Mouse (Mus musculus): ENCODE measurements around the gene Fbxo5. TPM values are rescaled to one million over a fixed set of nuclear protein-coding genes. Genes with fewer than 3 reads are reported as not detected.

Fbxo5 gene
- total RNA-seq (2021): 1 to 10 TPM; 3.2 to 4.1 TPM
- long read RNA-seq, experiment 1, partial matches to known transcripts: 0 of 4 reads
- long read RNA-seq, experiment 1, other reads (novel, unspliced or antisense): 0 of 4 reads
- long read RNA-seq, experiment 2, partial matches to known transcripts: 0 of 3 reads
- long read RNA-seq, experiment 2, other reads (novel, unspliced or antisense): 0 of 3 reads

DNA sequence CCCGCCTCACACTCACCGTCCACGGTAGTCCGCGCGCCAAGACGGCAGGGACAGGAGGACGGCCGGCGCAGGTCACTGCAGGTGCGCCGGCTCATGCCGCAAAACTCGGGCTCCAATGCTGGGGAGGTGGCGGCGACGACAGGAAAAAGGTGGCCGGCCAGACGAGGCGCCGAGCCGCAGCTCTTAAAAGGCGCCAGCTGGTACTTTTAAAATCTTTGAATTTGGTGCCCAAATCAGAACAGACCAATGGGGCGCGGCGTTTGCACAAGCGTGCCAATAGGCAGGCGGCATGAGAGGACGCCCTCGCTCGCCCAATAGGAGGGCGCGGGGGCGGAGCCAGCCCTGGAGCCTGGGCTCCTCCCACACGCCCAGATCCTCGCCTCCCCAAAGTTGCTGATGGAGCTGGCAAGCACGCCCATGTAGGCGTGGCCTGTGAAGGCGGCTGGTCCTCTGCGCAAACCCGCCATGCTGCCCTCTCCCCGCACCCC, at the start of gene Fbxo5:
Fbxo5 (minus strand) TSS at position 358 of the 488 bp plus-strand sequence.
- peak; percentile 98 to 99 for DNase-seq

DNA sequence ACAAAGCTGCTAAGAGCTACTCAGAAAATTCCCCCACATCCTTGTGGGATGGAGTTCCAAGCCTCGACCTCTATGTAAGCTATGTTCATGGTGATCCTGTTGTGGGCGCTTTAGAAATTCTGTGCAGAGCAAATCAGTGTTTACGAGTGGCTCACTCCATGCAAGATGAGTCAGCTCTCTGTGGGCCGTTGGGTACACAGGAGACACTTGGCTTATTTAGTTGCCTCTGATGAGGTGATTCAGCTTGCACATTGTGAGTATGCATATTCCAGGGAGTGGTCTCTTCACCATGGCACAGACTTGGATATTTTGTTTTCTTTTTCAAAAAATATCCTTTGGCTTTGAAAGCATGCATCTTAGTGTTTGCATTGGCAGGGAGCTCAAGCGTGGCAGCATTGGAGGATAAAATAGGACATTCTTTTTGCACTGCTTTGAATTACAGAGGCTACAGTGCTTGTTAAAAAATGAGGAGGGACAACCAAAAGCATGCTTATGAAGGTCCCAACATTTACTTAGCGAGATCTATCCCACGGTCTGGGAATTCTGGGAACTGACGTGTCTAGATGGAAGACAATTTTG, 48.0 kb upstream of the Fbxo5 start:
- no peak for DNase-seq

DNA sequence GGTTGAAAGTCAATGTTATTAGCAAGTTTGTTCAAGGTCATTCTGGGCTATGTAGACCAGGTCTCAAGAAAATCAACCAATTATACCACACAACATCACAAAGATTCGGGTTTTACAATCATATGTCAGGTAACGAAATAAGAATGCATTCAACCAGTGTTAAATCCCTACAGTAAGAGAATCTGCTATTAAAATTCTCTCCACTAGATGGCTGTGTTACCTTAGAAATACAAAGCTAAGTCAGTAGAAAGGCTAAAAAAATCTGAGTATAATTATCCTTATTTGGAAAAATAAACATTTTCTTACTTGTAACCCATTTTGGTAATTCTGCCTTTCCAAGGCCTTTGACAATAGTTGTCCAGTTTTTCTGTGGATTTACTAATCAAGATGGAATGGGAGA, 41.5 kb upstream of the Fbxo5 start:
- no peak for DNase-seq

DNA sequence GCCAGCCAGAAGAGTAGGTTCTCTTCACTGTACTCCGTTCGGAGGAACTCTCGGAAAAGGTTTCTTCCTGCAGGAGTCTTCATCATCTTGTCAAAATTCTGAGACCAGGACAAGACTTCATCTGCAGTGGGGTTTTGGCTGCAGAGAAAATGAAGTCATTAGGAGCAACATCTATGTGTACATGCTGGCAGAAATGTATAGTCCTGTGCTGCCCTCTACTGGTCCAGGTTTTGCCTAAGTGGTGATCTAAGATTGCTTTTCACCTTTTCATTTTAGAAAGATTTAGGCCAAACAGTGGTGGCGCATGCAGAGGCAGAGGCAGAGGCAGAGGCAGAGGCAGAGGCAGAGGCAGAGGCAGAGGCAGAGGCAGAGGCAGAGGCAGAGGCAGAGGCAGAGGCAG, 36.0 kb upstream of the Fbxo5 start:
- peak; percentile 31 to 71 for DNase-seq

DNA sequence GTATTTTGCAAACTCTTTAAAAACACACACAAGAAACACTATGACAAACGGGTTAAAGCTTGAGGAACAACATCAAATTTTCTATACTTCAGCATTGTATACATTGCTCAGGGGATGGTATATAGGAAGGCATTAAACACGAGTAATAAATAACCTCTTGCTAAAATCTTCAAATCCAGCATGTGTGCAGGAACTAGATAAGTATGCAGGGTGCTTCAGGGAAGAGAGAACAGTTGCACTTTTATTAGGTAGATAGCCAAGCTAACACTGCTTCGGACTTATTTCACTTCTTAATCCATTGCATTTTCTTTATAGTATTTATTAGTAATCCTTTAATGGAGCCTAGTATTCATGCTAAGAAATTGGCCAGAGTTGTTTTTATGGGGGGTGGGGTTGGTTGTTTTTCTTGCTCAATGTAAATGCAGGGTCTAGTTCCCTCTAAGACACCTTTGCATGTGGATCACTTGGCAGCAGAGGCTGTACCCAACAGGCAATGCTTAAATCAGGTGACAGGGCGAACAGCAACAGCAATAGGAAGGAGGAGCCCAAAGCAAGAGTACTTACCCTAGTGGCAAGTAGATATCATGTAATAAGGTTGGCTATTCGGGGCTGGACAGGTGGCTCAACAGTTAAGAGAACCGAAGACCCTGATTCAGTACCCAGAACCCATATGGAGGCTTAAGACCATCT, 21.1 kb upstream of the Fbxo5 start:
- no peak for DNase-seq

DNA sequence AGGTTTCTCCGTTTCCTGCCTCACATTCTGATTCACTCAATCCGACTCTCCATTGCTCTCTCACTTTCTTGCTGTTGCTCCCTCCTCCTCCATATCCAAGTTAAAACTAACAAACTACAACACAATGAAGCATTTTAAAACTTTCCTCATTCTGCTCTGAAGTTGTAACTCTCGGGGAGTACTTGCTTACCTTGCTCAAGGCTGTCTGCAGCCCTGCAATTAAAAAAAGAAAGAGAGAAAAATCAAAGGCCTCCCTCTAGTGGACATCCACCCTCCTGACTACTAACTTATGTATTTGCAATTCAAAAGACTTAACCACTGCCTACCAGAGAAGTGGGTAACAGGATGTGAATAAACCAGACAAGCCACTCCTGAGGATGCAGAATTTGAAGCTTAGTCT, 19.4 kb upstream of the Fbxo5 start:
- peak; percentile 3 to 55 for DNase-seq

DNA sequence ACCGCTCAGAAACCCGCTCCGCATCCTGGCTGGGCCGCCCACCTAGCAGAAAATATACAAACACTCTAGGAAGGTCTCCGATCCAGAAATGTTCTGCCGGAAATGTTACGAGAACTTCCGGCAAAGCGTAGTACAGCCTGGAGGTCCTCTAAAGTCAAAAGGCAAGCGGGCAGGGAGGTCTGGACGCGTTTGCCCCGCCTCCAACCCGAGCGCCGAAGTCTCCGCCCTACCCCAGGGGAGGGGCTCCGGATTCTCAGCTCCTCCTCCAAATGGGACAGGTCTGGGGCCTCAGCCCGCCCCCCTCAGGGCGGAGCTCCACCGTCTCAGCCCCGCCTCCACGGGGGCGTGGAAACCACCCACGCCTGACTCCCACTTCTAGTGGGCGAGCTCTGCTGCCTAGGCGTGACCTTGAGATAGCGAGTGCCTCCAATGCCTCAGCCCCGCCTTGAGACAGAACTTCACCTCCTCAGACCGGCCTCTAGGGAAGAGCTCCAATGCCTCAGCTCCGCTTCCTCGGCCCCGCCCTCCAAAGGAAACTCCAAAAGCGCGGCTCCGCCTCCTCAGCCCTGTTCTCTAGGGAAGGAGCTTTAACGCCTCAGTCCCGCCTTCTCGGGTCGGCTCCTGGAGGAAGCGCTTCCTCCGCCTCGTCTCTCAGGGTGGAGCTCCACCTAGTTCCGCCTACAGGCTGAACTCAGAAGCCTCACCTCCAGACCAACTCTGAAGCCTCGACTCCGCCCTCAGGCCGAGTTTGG, 18.5 kb upstream of the Fbxo5 start, which contains the start of gene Mtrf1l:
Mtrf1l (minus strand) TSS at position 171 of the 752 bp plus-strand sequence.
- DNase-seq: peak; percentile 97 to 99

DNA sequence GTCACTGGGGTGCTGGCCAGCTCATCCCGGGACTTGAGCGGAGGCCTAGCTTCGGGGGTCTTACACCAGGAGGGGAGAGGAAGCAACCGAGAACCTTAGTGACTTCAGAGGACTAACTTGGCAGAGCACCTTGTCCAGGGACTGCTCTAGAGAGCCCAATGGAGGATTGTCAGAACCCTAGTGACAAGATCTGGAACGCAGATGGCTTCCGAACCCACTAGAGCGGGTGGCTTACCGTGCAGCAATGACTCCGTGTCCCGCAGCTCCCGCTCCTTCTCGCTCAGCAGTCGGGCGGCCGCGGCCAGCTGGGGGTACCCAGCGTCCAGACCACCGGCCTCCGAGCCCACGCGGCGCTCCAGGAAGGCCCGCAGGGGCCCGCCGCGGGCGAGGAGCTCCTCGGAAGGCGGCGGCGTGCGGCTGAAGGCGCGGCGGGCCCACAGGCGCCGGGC, 17.9 kb upstream of the Fbxo5 start:
- no peak for DNase-seq

DNA sequence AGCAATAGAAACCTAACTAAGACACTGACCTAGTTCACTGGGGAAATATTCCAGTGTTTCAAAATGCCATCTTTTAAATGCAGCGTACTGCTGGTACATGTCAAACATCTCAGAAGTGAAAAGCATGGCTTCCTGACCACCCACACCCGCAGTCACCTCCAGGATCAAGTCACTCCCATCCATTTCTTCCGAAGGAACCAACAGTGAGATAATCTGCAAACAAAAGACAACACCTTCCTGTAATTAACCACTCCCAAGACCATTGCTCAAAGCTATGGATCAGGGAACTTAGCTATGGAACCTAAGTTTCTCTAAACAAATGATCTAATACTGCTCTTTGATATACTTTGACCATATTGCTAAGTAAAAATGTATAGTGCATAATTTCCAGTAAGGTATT, 13.4 kb upstream of the Fbxo5 start:
- DNase-seq: no peak

DNA sequence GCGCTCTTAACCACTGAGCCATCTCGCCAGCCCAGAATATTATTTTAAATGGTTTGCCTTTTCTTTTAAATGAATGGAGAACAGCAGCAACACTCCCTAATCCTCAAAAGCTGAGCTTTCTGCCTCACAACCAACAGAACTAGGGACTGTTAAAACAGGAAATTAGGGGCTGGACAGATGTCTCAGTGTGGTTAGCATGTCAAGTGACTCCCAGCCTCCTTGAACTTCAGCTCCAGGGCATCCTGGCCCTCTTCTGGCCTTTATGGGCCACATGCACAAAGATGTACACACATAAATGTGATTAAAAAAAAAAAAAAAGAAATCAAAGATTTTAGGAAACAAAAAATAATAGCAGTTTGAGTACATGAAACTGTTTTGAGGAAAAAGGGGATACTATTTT, 10.6 kb upstream of the Fbxo5 start:
- no peak for DNase-seq

DNA sequence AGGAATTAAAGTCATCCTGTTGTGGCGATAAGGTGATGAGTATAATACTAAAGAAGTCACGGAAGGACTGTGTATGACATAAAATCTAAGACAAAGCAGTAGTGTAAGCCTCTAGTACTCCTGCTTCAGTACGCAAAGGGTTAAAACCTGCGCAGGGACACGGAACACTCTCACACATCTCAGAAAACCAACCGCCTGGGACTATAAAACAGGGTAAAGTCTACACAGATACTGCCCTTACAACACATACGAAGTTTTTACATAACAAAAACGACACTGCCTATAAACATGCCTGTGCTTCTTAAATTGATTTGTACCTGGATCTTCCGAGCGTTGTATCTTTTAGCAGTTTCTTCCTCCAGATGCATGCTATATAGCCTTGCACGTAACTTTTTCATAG, 8.3 kb upstream of the Fbxo5 start:
- no peak for DNase-seq

DNA sequence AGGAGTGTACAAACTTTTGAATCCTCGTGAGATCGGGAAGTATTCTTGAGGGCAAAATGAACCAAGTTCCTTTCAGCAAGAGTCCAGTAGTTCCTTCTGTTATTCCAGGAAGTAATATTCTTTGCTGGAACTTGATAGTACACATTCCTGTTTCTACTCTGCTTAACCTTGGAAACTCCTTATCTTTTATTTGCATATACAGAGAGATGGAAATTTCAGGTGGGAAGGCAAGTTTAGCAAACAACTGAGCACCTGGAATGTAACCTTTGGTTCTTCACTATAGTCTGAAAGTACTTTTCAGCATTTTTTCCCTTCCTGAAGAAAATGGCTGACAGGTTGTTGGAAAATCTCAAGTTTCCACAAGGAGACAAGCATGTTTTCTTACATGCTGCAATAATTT, 2.3 kb upstream of the Fbxo5 start:
- DNase-seq: no peak

DNA sequence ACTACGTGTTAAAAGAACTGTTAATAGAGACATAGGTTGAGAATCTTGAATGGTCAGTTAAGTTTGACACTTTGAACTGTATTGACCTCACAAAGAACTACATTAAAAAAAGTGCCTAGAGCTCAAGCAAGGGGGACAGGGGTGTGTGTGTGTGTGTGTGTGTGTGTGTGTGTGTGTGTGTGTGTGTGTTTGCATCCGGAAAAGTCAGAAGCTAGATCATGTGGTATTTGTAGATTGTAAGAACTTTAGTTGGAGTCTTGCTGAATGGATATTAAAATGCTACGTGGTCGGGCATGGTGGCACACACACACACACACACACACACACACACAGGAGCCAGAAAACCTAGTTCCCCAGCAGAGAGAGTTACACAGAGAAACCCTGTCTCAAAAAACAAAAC, 1.6 kb upstream of the Fbxo5 start:
- no peak for DNase-seq

DNA sequence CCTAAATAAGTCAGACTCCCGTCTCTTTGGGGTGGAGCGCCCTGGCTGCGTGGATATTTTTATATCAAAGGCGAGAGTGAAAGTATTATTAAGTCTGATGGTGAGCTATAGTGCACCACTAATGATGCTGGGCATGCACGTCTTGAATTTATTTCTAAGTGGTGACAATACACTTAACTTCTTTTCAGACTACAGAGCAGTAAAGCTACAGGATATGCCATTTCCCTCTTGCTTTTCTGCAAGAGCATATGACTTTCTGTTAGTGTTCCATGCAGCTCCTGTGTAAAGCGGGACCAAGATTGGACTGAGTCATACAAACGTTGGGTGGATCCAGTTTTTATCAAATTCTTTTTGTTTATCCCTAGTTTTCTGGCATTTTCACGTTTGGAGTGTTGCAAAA, 1.0 kb upstream of the Fbxo5 start:
- DNase-seq: peak in 1 of 2 experiments; percentile 18

DNA sequence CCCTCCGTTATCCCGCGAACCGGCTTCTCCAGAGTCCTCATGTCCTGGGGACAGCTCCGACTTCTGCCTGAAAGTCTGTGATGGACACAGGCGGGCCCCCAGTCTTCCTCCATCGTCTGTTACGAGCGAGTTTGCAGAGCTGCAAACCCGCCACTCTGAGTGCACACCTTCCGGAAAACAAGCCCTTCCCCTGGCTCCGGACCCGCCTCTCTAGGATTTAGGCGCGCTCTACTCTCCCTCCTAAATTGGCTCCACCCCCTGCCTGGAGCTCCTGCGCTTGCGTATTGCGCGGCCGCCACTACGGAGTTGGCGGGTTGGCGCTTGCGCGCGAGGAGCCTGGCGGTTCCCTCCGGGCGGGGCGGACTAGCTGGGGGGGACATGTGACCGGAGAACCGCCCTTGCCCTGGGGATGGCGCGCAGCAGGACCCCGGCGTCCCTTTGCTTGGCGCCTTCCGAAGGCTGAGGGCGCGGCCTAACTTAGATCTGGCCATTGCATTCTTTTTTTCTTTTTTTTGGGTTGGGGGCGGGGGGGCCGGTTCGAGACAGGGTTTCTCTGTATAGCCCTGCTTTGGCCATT, 419 bp upstream of the Fbxo5 start:
- peak; percentile 97 to 98 for DNase-seq

DNA sequence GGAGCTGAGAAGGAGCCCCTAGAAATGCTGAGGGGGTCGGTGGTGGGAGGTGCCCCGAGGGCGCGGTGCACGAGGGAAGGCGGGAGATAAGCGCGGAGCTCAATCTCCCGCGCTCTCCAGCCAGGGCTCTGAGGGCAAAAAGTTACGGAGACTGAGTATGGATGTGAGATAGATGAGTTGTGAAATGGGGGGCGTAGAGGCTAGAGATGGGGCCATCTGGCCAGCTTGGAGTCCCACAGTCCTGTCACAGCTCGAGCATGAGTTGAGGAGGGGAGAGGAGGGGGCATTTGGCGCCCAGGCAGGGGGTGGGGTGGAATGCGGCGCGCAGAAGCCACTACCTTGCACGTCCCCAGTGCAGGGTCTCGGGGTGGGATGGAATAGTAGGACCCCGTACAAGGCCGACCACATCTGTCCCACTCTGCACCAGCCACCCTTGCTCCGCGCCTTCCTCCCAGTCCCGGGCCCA, 676 bp downstream of the Fbxo5 start:
- DNase-seq: peak in 1 of 2 experiments; percentile 7

DNA sequence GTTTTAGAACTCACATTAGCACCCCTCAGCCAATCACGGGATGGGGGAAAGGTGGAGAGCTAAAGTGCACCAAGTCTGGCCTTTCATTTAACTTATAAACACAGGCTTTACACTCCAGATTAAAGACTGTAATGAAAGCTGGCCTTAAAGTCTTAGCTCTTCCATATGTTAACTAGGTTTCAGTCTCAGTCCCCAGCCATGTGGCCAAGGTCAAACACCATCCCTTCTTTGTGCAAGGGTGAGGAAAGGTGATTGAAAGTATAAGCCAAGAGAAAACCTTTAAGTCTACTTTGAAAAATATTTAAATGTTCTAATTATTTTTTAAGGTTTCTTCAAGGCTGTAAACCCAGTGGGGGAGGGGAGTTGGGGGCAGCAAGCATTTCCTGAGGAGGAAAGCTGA, 1.7 kb downstream of the Fbxo5 start:
- peak in 1 of 2 experiments; percentile 3 for DNase-seq

DNA sequence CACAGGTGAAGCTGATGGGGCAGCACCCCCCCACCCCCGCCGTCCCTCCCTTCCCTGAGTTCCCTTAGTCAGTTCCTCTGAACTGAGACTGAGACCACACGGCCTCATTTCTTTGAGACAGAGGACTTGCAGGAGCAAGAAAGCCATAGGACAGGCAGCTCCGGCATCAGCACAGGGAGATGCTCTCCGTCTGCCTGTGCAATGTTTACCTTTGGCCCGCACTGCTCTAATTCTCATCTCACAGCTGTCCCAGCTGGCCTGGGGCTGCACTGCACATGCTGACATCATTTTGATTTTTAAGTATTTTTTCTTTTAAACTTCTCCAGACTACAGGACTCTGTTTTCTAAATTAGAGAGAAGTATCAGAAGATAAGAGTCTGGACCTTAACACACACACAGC, 2.5 kb downstream of the Fbxo5 start:
- no peak for DNase-seq

DNA sequence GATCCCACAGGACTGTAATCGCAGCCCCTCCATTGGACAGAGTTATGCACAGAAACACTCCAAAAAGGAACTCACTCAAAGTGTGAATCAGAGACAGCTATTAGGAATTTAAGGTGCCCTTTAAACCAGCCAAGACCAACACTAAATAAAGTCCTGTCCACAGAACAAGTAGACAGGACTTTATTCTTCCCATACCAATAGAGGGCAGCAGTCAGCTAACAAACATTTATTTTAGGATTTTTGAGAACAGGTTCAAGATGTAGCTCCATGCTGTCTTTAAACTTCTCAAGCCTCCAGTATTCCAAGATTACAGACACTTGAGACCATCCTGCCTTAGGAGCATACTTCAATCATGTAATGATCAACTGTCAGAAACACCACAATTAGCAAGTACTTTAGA, 4.9 kb downstream of the Fbxo5 start:
- DNase-seq: no peak

DNA sequence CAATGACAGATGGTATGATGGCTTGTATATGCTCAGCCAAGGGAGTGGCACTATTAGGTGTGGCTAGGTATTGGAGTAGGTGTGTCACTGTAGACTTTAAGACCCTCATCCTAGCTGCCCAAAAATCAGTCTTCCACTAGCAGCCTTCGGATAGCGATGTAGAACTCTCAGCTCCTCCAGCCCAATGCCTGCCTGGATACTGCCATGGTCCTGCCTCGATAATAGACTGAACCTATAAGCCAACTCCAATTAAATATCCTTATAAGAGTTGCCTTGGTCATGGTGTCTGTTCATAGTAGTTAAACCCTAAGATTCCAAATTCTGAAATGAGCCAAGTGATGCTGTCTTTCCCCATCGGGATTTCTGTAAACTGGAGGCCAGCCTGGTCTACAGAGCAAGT, 7.3 kb downstream of the Fbxo5 start:
- no peak for DNase-seq

DNA sequence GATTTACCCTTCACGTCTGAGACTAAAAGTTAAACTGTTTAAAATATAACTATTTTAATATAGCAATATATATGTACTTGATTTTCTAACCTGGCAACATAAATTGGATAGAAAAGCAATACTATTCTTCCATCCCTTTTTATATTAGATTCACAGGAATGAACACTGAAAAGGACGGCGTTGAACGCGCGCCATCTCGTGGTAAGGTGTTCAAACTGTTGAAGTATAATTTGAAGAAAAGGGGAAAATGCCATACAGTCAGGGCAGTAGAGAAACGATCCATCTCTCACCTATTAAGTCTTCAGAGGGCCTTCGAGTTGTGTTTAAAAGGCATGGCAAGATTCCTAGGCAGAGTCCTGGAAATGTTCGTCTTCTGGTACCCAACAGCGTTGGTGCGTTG, 14.7 kb downstream of the Fbxo5 start:
- DNase-seq: peak; percentile 55

DNA sequence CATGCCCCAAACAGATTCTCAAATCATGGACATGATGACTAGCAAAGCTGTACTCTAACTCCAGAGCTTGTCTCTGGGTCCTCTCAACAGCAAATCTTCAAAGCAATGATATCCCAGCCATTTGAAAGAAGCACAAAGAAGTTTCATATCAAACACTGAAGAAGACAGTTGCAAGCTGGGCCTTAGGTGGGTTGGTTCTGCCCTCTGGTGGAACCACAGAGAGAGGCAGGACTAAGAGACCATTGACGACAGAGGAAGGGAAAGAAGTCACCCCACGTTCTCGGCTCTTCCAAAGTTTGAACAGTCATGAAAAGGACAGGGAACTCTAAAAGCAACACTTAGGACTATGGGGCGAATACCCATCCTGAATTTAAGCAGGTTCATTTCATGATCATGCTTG, 18.5 kb downstream of the Fbxo5 start:
- peak; percentile 14 to 30 for DNase-seq

Data from adrenal gland, postnatal 36 days (tissue).